Mouse (Mus musculus) small intestine, adult 2 months (tissue): ENCODE measurements at regions not wholly inside any gene's neighbourhood (a gene's known extent, or its start where the extent isn't known, plus 50 kb on each side); places are given as distances from the start of the nearest gene placed in this dataset.

Experiments
- CTCF ChIP-seq: fragments of 200-500 bp; IDR thresholded peaks from 2 replicates; pipeline ENCODE4 v1.5.1; 2012; ENCODE audit warnings: low read depth, mild to moderate bottlenecking, control low read depth, inconsistent platforms, low read length, moderate library complexity, mixed read lengths; ENCODE audit not compliant: insufficient replicate concordance, insufficient read length; ENCODE audit errors: extremely low read depth
- POLR2A ChIP-seq: fragments of 200-500 bp; IDR thresholded peaks from 2 replicates; pipeline ENCODE4 v1.6.1; 2012; ENCODE audit warnings: low read depth, mild to moderate bottlenecking, control low read depth, inconsistent platforms, low read length, moderate library complexity

DNA sequence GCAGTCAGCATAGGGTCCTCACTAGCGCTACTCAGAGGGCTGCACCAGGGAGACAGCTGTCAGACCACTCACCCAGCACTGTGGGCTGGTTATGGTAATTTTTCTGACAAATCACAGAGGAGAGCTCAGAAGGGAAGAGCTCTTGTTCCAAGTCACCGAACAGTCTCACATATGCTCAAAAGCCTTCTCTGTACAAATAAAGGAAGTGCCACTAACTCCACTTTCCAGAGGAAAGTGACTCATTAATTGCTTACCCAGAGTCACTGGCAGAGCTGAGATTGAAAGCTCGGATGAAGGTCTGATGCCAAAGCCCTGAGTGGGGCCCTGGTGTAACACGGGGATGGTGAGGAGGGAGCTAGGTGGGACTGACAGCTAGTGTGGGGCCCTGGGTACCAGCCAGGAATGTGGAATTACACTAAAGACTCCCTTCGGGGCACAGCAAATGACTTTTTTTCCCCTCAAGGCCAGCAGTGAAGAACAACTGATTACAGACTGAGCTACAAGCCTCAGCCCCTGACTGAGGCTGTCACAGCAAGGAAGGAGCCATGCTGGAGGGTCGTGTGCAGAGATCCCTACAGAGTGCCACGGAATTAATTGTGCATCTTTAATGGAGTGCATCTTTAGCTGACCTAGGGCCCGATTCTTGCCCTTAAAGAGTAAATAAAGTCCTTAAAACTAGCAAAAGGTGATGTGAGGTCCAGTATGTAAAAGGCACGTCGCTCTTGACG lies 155.6 kb upstream of the Ubl3 start:
- TF ChIP-seq POLR2A (no peak), CTCF (no peak)
